Mouse (Mus musculus) left cerebral cortex, postnatal 10 days (tissue): ENCODE measurements around the gene Tango6. TPM values are rescaled to one million over a fixed set of nuclear protein-coding genes. Genes with fewer than 3 reads are reported as not detected.
A peak's percentile ranks its signal among the peaks of the same experiment; 100 is the strongest.

ENCODE experiments used
- DNase-seq, 2 experiments: peaks; one replicate each; pipeline ENCODE4 v3.0.0; 2021 to 2022; ENCODE audit warnings: low spot score in 2 of 2, mixed read lengths in 1 of 2; ENCODE audit errors: extremely low spot score in 1 of 2
- intact Hi-C: fragments of 180-260 bp; cut with DNase I; formaldehyde crosslinking; loops from one replicate; pipeline ENCODE4 v1.15.1; 2025
- total RNA-seq, 2 experiments: library from RNA; stranded (reverse); gene quantifications; 2 replicates each; pipeline ENCODE4 v1.2.3; 2021

Tango6 gene
- total RNA-seq, 2 experiments from 2014 or later: 6.1 to 6.8 TPM

DNA sequence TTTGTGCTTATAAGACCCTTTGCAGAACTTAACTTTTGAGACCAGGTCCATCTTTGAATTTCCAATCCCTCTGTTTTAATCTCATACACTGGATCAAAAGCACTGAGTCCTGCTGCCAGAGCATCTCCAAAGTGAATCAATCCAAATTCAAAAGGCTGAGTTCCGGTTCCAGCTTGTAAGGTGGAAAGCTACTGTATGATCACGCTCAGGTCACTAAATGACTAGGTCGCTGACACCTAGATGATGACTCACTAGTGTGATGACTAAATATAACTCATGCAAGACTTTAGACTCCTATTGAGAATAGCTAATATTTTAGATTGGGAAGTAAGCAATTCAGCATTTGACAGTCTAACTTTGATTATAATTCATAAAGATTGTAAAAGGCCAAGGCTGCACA, 205.9 kb downstream of the Tango6 start:
- intact Hi-C loops: no loop called here
- DNase-seq: no peak

DNA sequence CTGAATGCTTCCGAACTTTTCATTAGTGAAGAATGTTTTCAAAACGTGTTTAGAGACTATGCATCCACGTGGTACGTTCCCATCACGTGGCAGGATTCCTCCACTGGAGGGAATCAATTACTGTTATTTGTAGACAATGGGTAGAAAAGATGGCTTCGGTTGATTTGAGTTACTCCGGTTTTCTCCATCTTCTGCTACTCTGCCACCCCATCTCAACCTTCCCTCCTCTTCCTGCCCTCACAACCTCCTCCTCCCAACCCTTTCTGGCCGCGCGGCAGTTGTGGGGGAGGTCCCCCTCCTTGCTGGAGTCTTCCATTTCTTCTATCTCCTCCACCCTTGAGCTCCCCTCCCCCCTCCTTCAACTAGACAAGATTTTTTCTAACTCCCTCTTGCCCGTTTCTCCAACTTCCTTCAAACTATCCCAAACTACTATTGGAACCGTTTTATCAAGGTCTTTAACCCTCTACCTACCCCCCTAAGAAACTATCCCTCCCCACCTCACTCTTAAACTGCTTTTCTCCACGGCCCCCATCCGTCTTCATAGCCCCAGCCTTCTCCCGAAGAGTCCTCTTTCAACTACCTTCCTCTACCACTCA, 209.4 kb downstream of the Tango6 start:
- intact Hi-C loops: no loop called here
- peak in 1 of 2 experiments; percentile 55 for DNase-seq

DNA sequence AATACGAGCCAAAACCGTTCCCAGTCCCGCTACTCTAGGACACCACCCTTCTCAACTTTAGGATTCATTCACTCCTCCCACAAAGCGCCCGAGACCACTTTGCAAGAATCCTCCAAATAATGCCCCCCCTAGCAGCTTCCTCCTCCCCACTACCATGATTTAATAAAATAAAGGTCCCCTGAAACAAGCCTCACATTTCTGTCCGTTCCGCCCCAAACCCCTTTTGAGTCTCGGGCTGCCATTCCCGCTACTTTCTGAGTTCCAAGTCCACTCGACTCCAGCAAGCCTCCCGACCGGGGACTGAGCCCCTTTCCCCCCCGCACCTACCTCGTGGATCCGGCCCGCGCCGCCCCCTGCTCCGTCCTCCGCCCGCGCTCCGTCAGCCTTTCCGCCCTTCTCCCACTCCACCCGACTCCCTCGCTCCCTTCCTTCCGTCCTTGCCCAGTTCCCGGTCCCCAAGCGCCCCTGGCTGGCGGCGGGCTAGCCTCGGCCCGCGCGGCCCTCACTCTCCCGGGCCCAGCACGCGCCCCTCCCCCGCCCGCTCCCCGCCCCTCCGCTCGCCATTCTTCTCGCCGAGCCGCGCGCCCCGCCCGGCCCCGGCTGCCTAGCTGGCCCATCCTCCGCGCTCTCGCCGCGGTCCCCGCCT, 210.1 kb downstream of the Tango6 start:
- intact Hi-C loops: no loop called here
- no peak for DNase-seq

DNA sequence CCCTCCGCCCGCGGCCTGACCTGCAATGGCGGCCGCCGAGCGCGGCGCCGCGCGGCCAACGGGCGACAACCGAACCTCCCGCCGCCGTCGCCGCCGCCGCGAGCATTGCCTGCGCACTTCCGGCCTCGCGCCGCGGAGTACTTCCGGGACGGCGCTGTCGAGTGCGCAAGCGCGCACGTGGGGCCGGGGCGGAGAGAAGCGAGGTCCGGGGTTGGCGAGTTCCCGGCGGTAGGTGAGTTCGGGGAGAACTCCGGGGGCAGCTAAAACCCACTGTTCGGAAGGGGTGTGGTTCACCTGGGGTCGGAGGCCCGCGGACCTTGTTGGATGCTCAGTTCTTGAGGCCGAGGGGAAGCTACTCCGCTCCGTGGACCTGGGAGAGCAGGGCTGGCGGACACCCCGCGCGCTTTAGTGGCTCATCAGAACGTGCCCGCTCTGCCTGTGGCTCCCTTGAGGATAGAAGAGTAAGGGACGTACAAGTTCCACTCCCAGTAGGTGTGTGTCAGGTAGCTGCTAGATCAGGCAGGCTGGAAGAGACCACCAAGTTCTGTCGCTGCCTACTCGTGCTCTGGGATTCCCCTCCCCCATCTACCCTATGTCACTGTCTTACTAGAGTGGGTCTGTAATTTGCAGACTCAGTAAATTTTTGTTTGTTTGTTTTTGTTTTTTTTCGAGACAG, 210.8 kb downstream of the Tango6 start, which contains the start of gene Utp4:
TSS of gene Utp4 (plus strand) at position 156 of the 676 bp plus-strand sequence.
- DNase-seq: peak; percentile 69 to 93
- intact Hi-C loops: no loop called here

DNA sequence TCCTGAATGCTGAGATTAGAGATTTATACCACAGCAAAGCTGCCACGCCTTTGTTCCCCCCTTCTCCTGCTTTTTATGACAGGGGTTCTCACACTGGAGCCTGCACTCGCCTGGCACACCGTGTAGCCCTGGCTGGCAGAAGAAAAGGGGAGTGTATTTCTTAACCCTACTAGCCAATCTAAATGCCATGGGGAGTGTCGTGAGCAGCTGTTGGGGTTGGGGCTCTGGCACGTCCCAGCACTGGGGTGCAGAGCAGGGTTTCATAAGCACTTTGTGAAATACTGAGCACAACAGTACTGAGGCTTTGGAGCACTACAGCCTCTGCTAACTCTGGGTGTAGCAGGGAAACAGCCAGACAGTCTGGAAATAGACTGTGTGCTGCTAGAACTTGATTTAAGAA, 216.6 kb downstream of the Tango6 start:
- DNase-seq: no peak
- intact Hi-C loops: no loop called here

Other genes starting within 250 kb of the Tango6 start
- gene 6030452D12Rik, start 182.5 kb upstream of the Tango6 start, total RNA-seq: not detected
- under 1 TPM; 0.34 to 0.47 TPM for gene Cdh3, start 172.2 kb upstream of the Tango6 start, total RNA-seq
- gene Gm10073, start 109.6 kb upstream of the Tango6 start, total RNA-seq: 100 to 1,000 TPM; 115 to 119 TPM
- 1 to 10 TPM; 2.6 to 3.1 TPM for gene Cdh1, start 79.7 kb upstream of the Tango6 start, total RNA-seq
- 1 to 10 TPM; 5.6 to 6.1 TPM for gene Has3, start 187.2 kb downstream of the Tango6 start, total RNA-seq
- 10 to 100 TPM; 25.6 to 27.4 TPM for gene Utp4, start 210.6 kb downstream of the Tango6 start, total RNA-seq